Mouse (Mus musculus): ENCODE measurements around the gene Adgre4. TPM values are rescaled to one million over a fixed set of nuclear protein-coding genes. Genes with fewer than 3 reads are reported as not detected.
"Not testable (repeated sequence)": the region's sequence is repeated elsewhere in the genome, so short reads cannot be mapped to it uniquely, and the experiment has no call there.

Gene Adgre4
- 0.49 TPM in 1 of 2 replicates, not detected in the other for total RNA-seq (2017)

GRCm38 (mm10) chr17:55749786-55750185 is at the start of gene Adgre4:
Gene Adgre4 (plus strand): TSS chr17:55749984.
- peak; percentile 98 for ATAC-seq (replicated peaks; ENCODE audit: low read depth, poor library complexity, severe bottlenecking)

GRCm38 (mm10) chr17:55702161-55702820 is 47.5 kb upstream of the Adgre4 start:
- peak; percentile 99 for ATAC-seq (replicated peaks; ENCODE audit: low read depth, poor library complexity, severe bottlenecking)

GRCm38 (mm10) chr17:55702865-55703264 is 46.9 kb upstream of the Adgre4 start:
- no peak for ATAC-seq (replicated peaks; ENCODE audit: low read depth, poor library complexity, severe bottlenecking)

- peak; percentile 98 for ATAC-seq (replicated peaks; ENCODE audit: low read depth, poor library complexity, severe bottlenecking)
Observed at GRCm38 (mm10) chr17:55711984-55712811, 37.6 kb upstream of the Adgre4 start, which contains the start of gene Pot1b. Gene Pot1b (minus strand): TSS chr17:55712628.

- ATAC-seq (replicated peaks; ENCODE audit: low read depth, poor library complexity, severe bottlenecking): peak; percentile 83
Observed at GRCm38 (mm10) chr17:55721270-55721669, 28.5 kb upstream of the Adgre4 start.

GRCm38 (mm10) chr17:55722250-55722649 is 27.5 kb upstream of the Adgre4 start:
- ATAC-seq (replicated peaks; ENCODE audit: low read depth, poor library complexity, severe bottlenecking): peak; percentile 64

GRCm38 (mm10) chr17:55726193-55726592 is 23.6 kb upstream of the Adgre4 start:
- ATAC-seq (replicated peaks; ENCODE audit: low read depth, poor library complexity, severe bottlenecking): peak; percentile 93

GRCm38 (mm10) chr17:55736675-55737074 is 13.1 kb upstream of the Adgre4 start:
- ATAC-seq (replicated peaks; ENCODE audit: low read depth, poor library complexity, severe bottlenecking): peak; percentile 99

- ATAC-seq (replicated peaks; ENCODE audit: low read depth, poor library complexity, severe bottlenecking): peak; percentile 71
Observed at GRCm38 (mm10) chr17:55751170-55751569, 1.4 kb downstream of the Adgre4 start.

- ATAC-seq (replicated peaks; ENCODE audit: low read depth, poor library complexity, severe bottlenecking): peak; percentile 76; the same call in 1 of the 2 replicates
Observed at GRCm38 (mm10) chr17:55813642-55814041, 63.9 kb downstream of the Adgre4 start.

GRCm38 (mm10) chr17:55816853-55817252 is 67.1 kb downstream of the Adgre4 start:
- no peak for ATAC-seq (replicated peaks; ENCODE audit: low read depth, poor library complexity, severe bottlenecking)

- ATAC-seq (replicated peaks; ENCODE audit: low read depth, poor library complexity, severe bottlenecking): no peak
Observed at GRCm38 (mm10) chr17:55821566-55821965, 71.8 kb downstream of the Adgre4 start.

- no peak for ATAC-seq (replicated peaks; ENCODE audit: low read depth, poor library complexity, severe bottlenecking)
Observed at GRCm38 (mm10) chr17:55843067-55843466, 93.3 kb downstream of the Adgre4 start.

- ATAC-seq (replicated peaks; ENCODE audit: low read depth, poor library complexity, severe bottlenecking): no peak
Observed at GRCm38 (mm10) chr17:55877184-55877583, 127.4 kb downstream of the Adgre4 start.

GRCm38 (mm10) chr17:55878282-55878635 is 128.5 kb downstream of the Adgre4 start:
- ATAC-seq (replicated peaks; ENCODE audit: low read depth, poor library complexity, severe bottlenecking): not testable (repeated sequence)

- peak; percentile 98 for ATAC-seq (replicated peaks; ENCODE audit: low read depth, poor library complexity, severe bottlenecking)
Observed at GRCm38 (mm10) chr17:55878636-55879369, 129.0 kb downstream of the Adgre4 start, which contains the start of gene Zfp119a. Gene Zfp119a (minus strand): TSS chr17:55878930.

GRCm38 (mm10) chr17:55883631-55884030 is 133.8 kb downstream of the Adgre4 start:
- ATAC-seq (replicated peaks; ENCODE audit: low read depth, poor library complexity, severe bottlenecking): no peak

- peak; percentile 54 for ATAC-seq (replicated peaks; ENCODE audit: low read depth, poor library complexity, severe bottlenecking)
Observed at GRCm38 (mm10) chr17:55884912-55885311, 135.1 kb downstream of the Adgre4 start.

GRCm38 (mm10) chr17:55892406-55892955 is 142.7 kb downstream of the Adgre4 start:
- ATAC-seq (replicated peaks; ENCODE audit: low read depth, poor library complexity, severe bottlenecking): not testable (repeated sequence)

- ATAC-seq (replicated peaks; ENCODE audit: low read depth, poor library complexity, severe bottlenecking): no peak
Observed at GRCm38 (mm10) chr17:55903087-55903486, 153.3 kb downstream of the Adgre4 start.

Measured in common myeloid progenitor, adult 5-6 weeks (primary cell).